Mouse (Mus musculus): ENCODE measurements at regions not wholly inside any gene's neighbourhood (a gene's known extent, or its start where the extent isn't known, plus 50 kb on each side); places are given as distances from the start of the nearest gene placed in this dataset.

GRCm38 (mm10) chr12:91986448-91986847, 137.5 kb upstream of the Sel1l start:
- TF ChIP-seq CTCF (IDR thresholded peaks at IDR 0.05; ENCODE audit: insufficient read depth, low read length) (no peak), POLR2A (IDR thresholded peaks at IDR 0.05; ENCODE audit: borderline replicate concordance, extremely low read depth, low read depth, low read length) (no peak)

Data from lung, adult 2 months (tissue).